In the genomic region with DNA sequence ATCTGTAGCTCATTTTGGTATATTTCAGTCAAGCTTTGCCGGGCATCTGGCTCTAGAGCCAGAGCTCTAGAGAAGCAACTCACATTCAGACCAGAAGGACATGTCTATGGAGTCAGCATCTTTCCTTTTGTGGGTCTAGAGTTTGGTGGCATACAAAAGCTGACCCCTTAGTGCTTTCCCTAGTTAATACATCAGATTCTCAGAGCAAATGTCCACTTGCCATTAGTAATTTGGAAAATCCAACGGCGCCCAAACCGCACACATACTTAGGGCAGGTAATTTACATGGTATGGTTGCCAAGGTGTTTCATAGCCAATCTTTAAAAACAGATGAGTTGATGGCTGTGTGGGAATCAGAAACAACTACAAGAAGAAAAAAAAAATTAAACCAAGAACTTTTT, we compare ENCODE assay signal across 12 mouse cellular contexts. TPM values are rescaled to one million over a fixed set of nuclear protein-coding genes. Genes with fewer than 3 reads are reported as not detected.
DNase-seq lines count a peak whose midpoint lies in the region; ATAC-seq lines count a peak whose summit lies in the region.
"Had no signal": no experiment of that assay in that cellular context is flagged by ENCODE, and none has a peak within 500 bp of the region (broad histone marks: within the 10 kb centered on the region; RNA-seq: fewer than 3 reads in every experiment).

No protein-coding gene starts in this region.

- intact Hi-C loops in heart, postnatal 36 days (cut with DNase I): loop anchor here (5.0 kb wide), 2 partner anchors 56 to 91 kb away; no protein-coding TSS in a partner anchor

- ATAC-seq in heart, embryonic 13.5 days (ENCODE audit: extremely low read depth, insufficient number of reproducible peaks, low FRiP score, low TSS enrichment): no peak
- ATAC-seq in embryonic facial prominence, embryonic 11.5 days (replicated peaks; ENCODE audit: insufficient number of reproducible peaks, low FRiP score, low TSS enrichment, low read depth): no peak
- ATAC-seq in hindbrain, embryonic 14.5 days (ENCODE audit: low FRiP score): no peak
- ATAC-seq in midbrain, embryonic 11.5 days (ENCODE audit: low FRiP score): no peak

- peak overlapping the region; percentile 93 for H3K9ac ChIP-seq in heart, embryonic 13.5 days
- peak overlapping the region; percentile 88 for H3K9ac ChIP-seq in embryonic facial prominence, embryonic 11.5 days (replicated peaks; ENCODE audit: low read length)
- H3K9ac ChIP-seq in hindbrain, embryonic 14.5 days: no peak overlapping the region; the same call in 1 of the 2 replicates
- no peak overlapping the region for H3K9ac ChIP-seq in midbrain, embryonic 11.5 days (ENCODE audit: low read length)

- H3K27me3 ChIP-seq in heart, embryonic 13.5 days (replicated peaks): no peaks in the 10 kb centered on the region
- no peaks in the 10 kb centered on the region for H3K27me3 ChIP-seq in embryonic facial prominence, embryonic 11.5 days (ENCODE audit: control insufficient read depth, insufficient read depth, low read length)
- no peaks in the 10 kb centered on the region for H3K27me3 ChIP-seq in hindbrain, embryonic 14.5 days (ENCODE audit: control insufficient read depth, insufficient read depth, low read length)
- no peaks in the 10 kb centered on the region for H3K27me3 ChIP-seq in midbrain, embryonic 11.5 days (ENCODE audit: control insufficient read depth, insufficient read depth, low read length)
- H3K27me3 ChIP-seq: CH12.LX had no signal

- 59% methylated on average over 4 of the region's 4 CpGs for WGBS in heart, embryonic 13.5 days
- WGBS in embryonic facial prominence, embryonic 11.5 days: 73% methylated on average over 4 of the region's 4 CpGs
- WGBS in hindbrain, embryonic 14.5 days: 91% methylated on average over 4 of the region's 4 CpGs
- 92% methylated on average over 4 of the region's 4 CpGs for WGBS in midbrain, embryonic 11.5 days

- H3K4me1 ChIP-seq in heart, embryonic 13.5 days: peaks cover 77% of the 10 kb centered on the region
- peaks cover 6% of the 10 kb centered on the region; the same call in 1 of the 2 replicates for H3K4me1 ChIP-seq in embryonic facial prominence, embryonic 11.5 days (ENCODE audit: control insufficient read depth, insufficient read depth, low read length)
- peaks cover 4% of the 10 kb centered on the region; the same call in 1 of the 2 replicates for H3K4me1 ChIP-seq in hindbrain, embryonic 14.5 days (replicated peaks; ENCODE audit: control insufficient read depth, insufficient read depth, low read length)
- H3K4me1 ChIP-seq in midbrain, embryonic 11.5 days (ENCODE audit: control insufficient read depth, insufficient read depth, low read length): peaks cover 7% of the 10 kb centered on the region
- H3K4me1 ChIP-seq: megakaryocyte, embryonic 14.5 days had no signal

- DNase-seq in heart, postnatal 36 days: no peak
- no peak for DNase-seq in embryonic facial prominence, embryonic 11.5 days (ENCODE audit: low spot score)
- no peak for DNase-seq in hindbrain, embryonic 14.5 days (ENCODE audit: low spot score)
- DNase-seq in midbrain, embryonic 11.5 days (ENCODE audit: low spot score, missing footprints): no peak
- DNase-seq in c-Kit-positive CD71-positive TER-119-positive erythroid progenitor cells, embryonic 14.5 days (ENCODE audit: low spot score): no peak
- DNase-seq in cerebellum, adult 9-11 months: no peak
- no peak for DNase-seq in kidney, adult 8-10 months
- DNase-seq: kidney, postnatal 10 days; right cerebral cortex, postnatal 25 days had no signal

- no peaks in the 10 kb centered on the region for H3K9me3 ChIP-seq in heart, embryonic 13.5 days
- H3K9me3 ChIP-seq in embryonic facial prominence, embryonic 11.5 days (replicated peaks; ENCODE audit: control insufficient read depth, low read length): no peaks in the 10 kb centered on the region
- H3K9me3 ChIP-seq in hindbrain, embryonic 14.5 days (ENCODE audit: control insufficient read depth, low read length): no peaks in the 10 kb centered on the region
- H3K9me3 ChIP-seq in midbrain, embryonic 11.5 days (ENCODE audit: control insufficient read depth, low read length): no peaks in the 10 kb centered on the region

- peaks cover 18% of the 10 kb centered on the region for H3K36me3 ChIP-seq in heart, embryonic 13.5 days
- H3K36me3 ChIP-seq in embryonic facial prominence, embryonic 11.5 days (replicated peaks; ENCODE audit: control insufficient read depth, insufficient read depth, low read depth, low read length): no peaks in the 10 kb centered on the region
- no peaks in the 10 kb centered on the region for H3K36me3 ChIP-seq in hindbrain, embryonic 14.5 days (replicated peaks; ENCODE audit: control insufficient read depth, insufficient read depth)
- H3K36me3 ChIP-seq in midbrain, embryonic 11.5 days (ENCODE audit: control insufficient read depth, insufficient read depth, low read length): no peaks in the 10 kb centered on the region

- peak overlapping the region; percentile 79 for H3K4me3 ChIP-seq in heart, embryonic 13.5 days
- H3K4me3 ChIP-seq in embryonic facial prominence, embryonic 11.5 days (ENCODE audit: low read depth, low read length): peak overlapping the region; percentile 69
- H3K4me3 ChIP-seq in hindbrain, embryonic 14.5 days (replicated peaks; ENCODE audit: low read length): peak overlapping the region; percentile 38; the same call in 1 of the 2 replicates
- H3K4me3 ChIP-seq in midbrain, embryonic 11.5 days (ENCODE audit: low read depth, low read length): no peak overlapping the region; the same call in 1 of the 2 replicates
- H3K4me3 ChIP-seq: megakaryocyte, embryonic 14.5 days had no signal

- peak overlapping the region; percentile 71 for H3K4me2 ChIP-seq in heart, embryonic 13.5 days
- peak overlapping the region; percentile 74 for H3K4me2 ChIP-seq in embryonic facial prominence, embryonic 11.5 days (ENCODE audit: low read depth, low read length)
- peak overlapping the region; percentile 74 for H3K4me2 ChIP-seq in hindbrain, embryonic 14.5 days (replicated peaks)
- H3K4me2 ChIP-seq in midbrain, embryonic 11.5 days: peak overlapping the region; percentile 90; the same call in 1 of the 2 replicates

- peak overlapping the region; percentile 99 for H3K27ac ChIP-seq in heart, embryonic 13.5 days (replicated peaks)
- H3K27ac ChIP-seq in embryonic facial prominence, embryonic 11.5 days (replicated peaks; ENCODE audit: low read depth, low read length): peak overlapping the region; percentile 95
- H3K27ac ChIP-seq in hindbrain, embryonic 14.5 days: no peak overlapping the region; the same call in 1 of the 2 replicates
- no peak overlapping the region for H3K27ac ChIP-seq in midbrain, embryonic 11.5 days (ENCODE audit: low read depth, low read length)

RNA-seq across cellular contexts. Expression of a gene that starts 1.2 kb away (rescaled TPM):
- polyA plus RNA-seq in heart, embryonic 13.5 days (2015; fragmentation: Nextera tagmentation; extraction: Ambion mirVana): 38.2 and 42.8 TPM in 2 replicates
- 10 to 100 TPM; 39.2 to 43.5 TPM for total RNA-seq in heart, postnatal 36 days (2021)
- 53.9 and 60.4 TPM in 2 replicates for polyA plus RNA-seq in embryonic facial prominence, embryonic 11.5 days (2014; fragmentation: Nextera tagmentation; extraction: Ambion mirVana)
- 7.6 and 8.6 TPM in 2 replicates for polyA plus RNA-seq in hindbrain, embryonic 14.5 days (2014; fragmentation: Nextera tagmentation; extraction: Ambion mirVana)
- 13.4 and 17.9 TPM in 2 replicates for polyA plus RNA-seq in midbrain, embryonic 11.5 days (2014; fragmentation: Nextera tagmentation; extraction: Ambion mirVana)

Comparison
In these comparisons a context has a peak if more than half of its experiments do, and no peak if none do; other contexts are left out.
1. H3K27ac ChIP-seq: peak in heart, embryonic 13.5 days (single experiment) and embryonic facial prominence, embryonic 11.5 days (single experiment); none in hindbrain, embryonic 14.5 days (single experiment) and midbrain, embryonic 11.5 days (single experiment).
2. H3K9ac ChIP-seq: peak in heart, embryonic 13.5 days (single experiment) and embryonic facial prominence, embryonic 11.5 days (single experiment); none in hindbrain, embryonic 14.5 days (single experiment) and midbrain, embryonic 11.5 days (single experiment).
3. Peak in every context shown above with its lines, with median percentiles within 50 percentile points of each other: H3K4me2 ChIP-seq.